ENCODE assay signal across 15 mouse cellular contexts in the genomic region with DNA sequence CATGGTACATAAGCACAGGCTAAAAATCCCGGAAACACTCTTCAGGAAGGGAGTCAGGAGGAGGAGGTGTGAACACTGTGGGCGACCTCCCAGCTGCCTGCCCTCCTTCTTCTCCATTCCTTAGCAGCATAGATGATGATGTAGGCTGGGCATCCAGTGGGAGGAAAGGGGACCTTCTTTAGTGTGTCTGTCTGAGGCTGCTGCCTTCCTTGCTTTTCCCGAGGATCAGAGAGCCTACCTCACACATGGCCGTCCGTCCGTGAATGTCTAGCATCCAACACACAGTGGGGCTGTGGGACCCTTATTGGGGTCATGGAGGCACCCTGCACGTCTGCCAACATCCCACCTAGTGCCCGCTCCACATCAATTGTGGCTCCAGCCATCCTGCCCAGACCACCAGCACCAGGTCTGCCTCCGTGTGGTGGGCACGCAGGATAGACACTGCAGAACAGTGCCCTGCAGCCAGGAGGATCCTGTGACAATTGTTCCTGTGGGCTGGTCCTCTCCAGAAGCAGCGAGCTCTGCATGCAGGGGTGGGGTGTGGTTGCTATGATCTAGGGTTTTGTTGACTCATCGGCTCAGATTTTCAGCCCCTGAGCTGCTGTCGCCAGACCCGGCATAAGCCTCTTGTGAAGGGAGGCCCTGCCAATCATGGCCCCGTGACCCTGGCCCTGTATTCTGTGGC.
DNase-seq lines count a peak whose midpoint lies in the region; ATAC-seq and TF ChIP-seq lines count a peak whose summit lies in the region.
"Had no signal": no experiment of that assay in that cellular context is flagged by ENCODE, and none has a peak within 500 bp of the region (broad histone marks: within the 10 kb centered on the region; RNA-seq: fewer than 3 reads in every experiment).

No protein-coding gene starts in this region.

- H3ac ChIP-seq in C2C12 (ENCODE audit: control insufficient read depth, insufficient read length, low read depth): no peak overlapping the region

- peaks cover 11% of the 10 kb centered on the region for H3K4me1 ChIP-seq in intestine, embryonic 16.5 days (ENCODE audit: control insufficient read depth, insufficient read depth, low read length)
- H3K4me1 ChIP-seq: liver, embryonic 12.5 days had no signal

- H3K9ac ChIP-seq in intestine, embryonic 16.5 days (ENCODE audit: low read depth, low read length): no peak overlapping the region
- H3K9ac ChIP-seq: liver, embryonic 12.5 days; neural tube, embryonic 15.5 days had no signal

- H3K79me3 ChIP-seq in C2C12 (ENCODE audit: low read depth): no peaks in the 10 kb centered on the region

- WGBS in intestine, embryonic 16.5 days: 70% methylated on average over 15 of the region's 15 CpGs

- no peak overlapping the region for H3K4me2 ChIP-seq in intestine, embryonic 16.5 days (ENCODE audit: low read depth, low read length)
- H3K4me2 ChIP-seq: liver, embryonic 12.5 days; neural tube, embryonic 15.5 days had no signal

- peak; percentile 30 for DNase-seq in layer of hippocampus, adult 11-12 months (ENCODE audit: low spot score)
- no peak for DNase-seq in layer of hippocampus, postnatal 14 days (ENCODE audit: low spot score in 2 of 2)
- DNase-seq in layer of hippocampus, adult 9-11 months: peak; percentile 58
- peak; percentile 44 to 71 for DNase-seq in right cerebral cortex, postnatal 10 days (ENCODE audit: low spot score in 2 of 2)
- no peak for DNase-seq in cerebellum, postnatal 36 days
- no peak for DNase-seq in lung, adult 18-20 months
- DNase-seq: adrenal gland, postnatal 25 days; cerebellum, adult 11 months; embryo, embryonic 11 days; heart, postnatal 10 days; kidney, postnatal 25 days had no signal

- H3K9me3 ChIP-seq in intestine, embryonic 16.5 days (ENCODE audit: control insufficient read depth, low read length): no peaks in the 10 kb centered on the region
- H3K9me3 ChIP-seq: liver, embryonic 12.5 days; neural tube, embryonic 15.5 days had no signal

- H3K36me3 ChIP-seq in C2C12 (ENCODE audit: control insufficient read depth, insufficient read depth): no peaks in the 10 kb centered on the region
- H3K36me3 ChIP-seq in intestine, embryonic 16.5 days (ENCODE audit: control insufficient read depth, insufficient read depth, low read length): no peaks in the 10 kb centered on the region
- H3K36me3 ChIP-seq: liver, embryonic 12.5 days; neural tube, embryonic 15.5 days had no signal

- no peaks in the 10 kb centered on the region for H3K27me3 ChIP-seq in C2C12 (ENCODE audit: control insufficient read depth, insufficient read depth, insufficient read length)
- H3K27me3 ChIP-seq in intestine, embryonic 16.5 days (replicated peaks; ENCODE audit: control insufficient read depth, insufficient read depth, low read length): no peaks in the 10 kb centered on the region
- H3K27me3 ChIP-seq: neural tube, embryonic 15.5 days had no signal

- H3K27ac ChIP-seq in intestine, embryonic 16.5 days (ENCODE audit: low read length): no peak overlapping the region
- H3K27ac ChIP-seq: liver, embryonic 12.5 days; neural tube, embryonic 15.5 days had no signal

- no peak overlapping the region for H3K4me3 ChIP-seq in C2C12 (ENCODE audit: insufficient read depth, poor library complexity, severe bottlenecking)
- no peak overlapping the region for H3K4me3 ChIP-seq in intestine, embryonic 16.5 days (ENCODE audit: low read length)
- H3K4me3 ChIP-seq: liver, embryonic 12.5 days; neural tube, embryonic 15.5 days had no signal

- ATAC-seq in intestine, embryonic 16.5 days: no peak
- ATAC-seq: liver, embryonic 12.5 days had no signal

- H3K79me2 ChIP-seq in C2C12 (ENCODE audit: control insufficient read depth, insufficient read depth): no peaks in the 10 kb centered on the region

- no peak for TF ChIP-seq CTCF in C2C12 (IDR thresholded peaks at IDR 0.05; ENCODE audit: control insufficient read depth, insufficient read depth, insufficient read length)

TF ChIP-seq in C2C12, 6 proteins besides CTCF, POLR2A, EP300 and RAD21:
- TF ChIP-seq USF1 (IDR thresholded peaks at IDR 0.05; ENCODE audit: low read depth): peak; percentile 51
- TF ChIP-seq MAX (IDR thresholded peaks at IDR 0.05): no peak

Comparison
In these comparisons a context has a peak if more than half of its experiments do, and no peak if none do; other contexts are left out.
1. DNase-seq: peak in layer of hippocampus, adult 11-12 months (single experiment), layer of hippocampus, adult 9-11 months (single experiment) and right cerebral cortex, postnatal 10 days (2 of 2); none in layer of hippocampus, postnatal 14 days (0 of 2), cerebellum, postnatal 36 days (0 of 2) and lung, adult 18-20 months (0 of 2).